Mouse (Mus musculus): ENCODE measurements around the gene Esrrg.

Gene Esrrg

GRCm38 (mm10) chr1:187862339-187862738, 253.7 kb downstream of the Esrrg start:
- in situ Hi-C loops (cut with MboI; ENCODE audit: low pct_unique_long_range_greater_than_20kb in 1 of 2, low sequenced_read_pairs in 2 of 2, unreplicated experiment in 1 of 2): no loop called here

DNA sequence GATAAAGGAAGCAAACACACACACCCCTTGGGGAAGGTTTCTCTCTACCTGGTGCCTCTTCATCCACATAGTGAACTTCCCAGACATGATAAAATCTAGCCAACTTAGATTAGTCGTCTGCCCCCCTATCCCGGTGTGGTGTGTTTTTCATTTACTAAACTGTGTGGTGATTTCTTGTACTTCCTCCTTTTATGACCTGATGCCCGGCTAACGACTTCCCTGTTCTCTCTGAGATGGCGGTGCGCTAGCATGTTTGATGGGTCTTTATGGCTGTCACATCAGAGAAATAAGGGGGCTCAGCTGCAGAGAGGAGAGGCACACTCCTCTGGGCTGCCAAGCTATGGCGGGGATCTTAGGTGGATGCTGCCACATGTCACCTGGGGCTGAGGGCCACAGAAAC, 259.8 kb downstream of the Esrrg start:
- in situ Hi-C loops (cut with MboI; ENCODE audit: low pct_unique_long_range_greater_than_20kb in 1 of 2, low sequenced_read_pairs in 2 of 2, unreplicated experiment in 1 of 2): no loop called here

GRCm38 (mm10) chr1:187872208-187872607, 263.6 kb downstream of the Esrrg start:
- in situ Hi-C loops (cut with MboI; ENCODE audit: low pct_unique_long_range_greater_than_20kb in 1 of 2, low sequenced_read_pairs in 2 of 2, unreplicated experiment in 1 of 2): no loop called here

- in situ Hi-C loops (cut with MboI; ENCODE audit: low pct_unique_long_range_greater_than_20kb in 1 of 2, low sequenced_read_pairs in 2 of 2, unreplicated experiment in 1 of 2): no loop called here
Observed at GRCm38 (mm10) chr1:187872744-187873143, 264.2 kb downstream of the Esrrg start.

- in situ Hi-C loops (cut with MboI; ENCODE audit: low pct_unique_long_range_greater_than_20kb in 1 of 2, low sequenced_read_pairs in 2 of 2, unreplicated experiment in 1 of 2): no loop called here
Observed at GRCm38 (mm10) chr1:187873770-187874169, 265.2 kb downstream of the Esrrg start.

DNA sequence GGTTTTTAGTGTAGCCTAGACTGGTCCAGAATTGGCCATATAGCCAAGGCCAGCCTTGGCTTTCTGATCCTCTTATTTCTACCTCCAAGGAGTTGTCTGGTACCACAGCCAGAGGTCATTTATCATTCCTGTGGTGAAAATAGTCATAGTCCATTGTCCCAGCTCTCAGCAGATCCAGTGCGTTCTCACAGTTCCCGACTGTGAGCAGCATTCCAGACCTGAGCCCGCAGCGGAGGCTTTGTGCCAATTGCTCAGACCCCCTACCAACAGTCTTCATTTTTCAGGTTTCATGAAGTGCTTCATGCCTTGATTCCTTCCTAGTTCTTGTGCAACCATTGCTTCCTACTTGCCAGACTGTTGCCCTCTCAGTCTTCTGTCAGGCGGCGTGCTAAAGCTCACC, 278.7 kb downstream of the Esrrg start:
- in situ Hi-C loops (cut with MboI; ENCODE audit: low pct_unique_long_range_greater_than_20kb in 1 of 2, low sequenced_read_pairs in 2 of 2, unreplicated experiment in 1 of 2): no loop called here

DNA sequence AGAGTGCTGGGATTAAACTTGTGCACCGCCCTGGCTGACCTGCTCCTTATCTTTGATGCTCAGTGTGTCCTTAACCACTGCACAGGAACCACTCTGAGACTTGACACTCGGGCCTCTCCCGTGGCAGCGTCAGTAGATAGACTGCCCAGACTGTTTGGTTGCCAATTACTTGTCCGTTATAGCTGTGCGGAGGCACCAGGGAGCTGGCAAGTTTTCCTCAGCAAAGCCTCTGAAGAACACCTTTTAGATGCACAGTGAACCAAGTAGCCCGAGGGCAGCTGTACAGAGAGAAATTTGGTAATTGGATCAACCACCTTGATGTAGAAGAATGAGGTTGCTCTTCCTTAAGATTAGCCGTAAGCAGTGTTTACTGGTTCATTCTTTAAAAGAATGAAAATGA, 279.6 kb downstream of the Esrrg start:
- in situ Hi-C loops (cut with MboI; ENCODE audit: low pct_unique_long_range_greater_than_20kb in 1 of 2, low sequenced_read_pairs in 2 of 2, unreplicated experiment in 1 of 2): no loop called here

GRCm38 (mm10) chr1:187889096-187889495, 280.5 kb downstream of the Esrrg start:
- in situ Hi-C loops (cut with MboI; ENCODE audit: low pct_unique_long_range_greater_than_20kb in 1 of 2, low sequenced_read_pairs in 2 of 2, unreplicated experiment in 1 of 2): no loop called here

DNA sequence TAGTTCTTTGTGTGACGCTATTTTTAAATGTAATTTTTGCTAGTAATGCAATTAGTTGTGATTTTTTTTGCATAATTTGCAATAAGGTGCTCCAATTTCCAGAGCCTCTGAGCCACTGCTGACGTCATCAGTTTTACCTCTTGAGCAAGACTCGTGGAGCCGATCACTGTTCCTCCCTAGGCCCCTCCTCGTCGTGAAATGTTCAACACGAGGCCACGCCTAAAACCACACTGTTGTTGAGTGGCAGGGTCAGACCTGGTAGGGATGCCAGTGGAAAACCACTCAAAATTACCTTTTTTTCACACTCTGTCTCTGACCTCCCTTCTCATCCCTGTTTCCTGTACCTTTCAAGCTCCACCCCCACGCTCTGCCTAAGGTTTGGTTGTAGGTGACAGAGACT, 282.7 kb downstream of the Esrrg start:
- in situ Hi-C loops (cut with MboI; ENCODE audit: low pct_unique_long_range_greater_than_20kb in 1 of 2, low sequenced_read_pairs in 2 of 2, unreplicated experiment in 1 of 2): no loop called here

- in situ Hi-C loops (cut with MboI; ENCODE audit: low pct_unique_long_range_greater_than_20kb in 1 of 2, low sequenced_read_pairs in 2 of 2, unreplicated experiment in 1 of 2): no loop called here
Observed at GRCm38 (mm10) chr1:187895459-187895858, 286.9 kb downstream of the Esrrg start.

DNA sequence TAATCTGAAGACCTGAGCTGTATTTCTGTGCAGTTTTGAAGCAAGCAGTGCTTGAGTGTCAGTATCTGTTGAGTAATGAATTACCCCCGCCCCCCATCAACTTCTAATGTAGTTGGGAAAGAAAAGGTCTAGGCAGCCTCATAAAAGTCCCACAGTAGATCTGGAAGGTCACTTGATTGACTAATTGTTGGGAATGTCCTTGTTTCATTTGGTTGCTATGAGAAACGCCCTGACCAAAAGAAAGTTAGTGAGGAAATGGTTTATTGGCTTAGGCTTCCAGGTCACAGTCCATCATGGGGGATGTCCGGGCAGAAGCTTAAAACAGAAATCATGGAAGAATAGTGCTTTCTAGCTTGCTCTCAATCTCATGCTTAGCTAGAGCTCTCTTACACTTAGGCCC, 287.7 kb downstream of the Esrrg start:
- in situ Hi-C loops (cut with MboI; ENCODE audit: low pct_unique_long_range_greater_than_20kb in 1 of 2, low sequenced_read_pairs in 2 of 2, unreplicated experiment in 1 of 2): no loop called here

GRCm38 (mm10) chr1:187896910-187897309, 288.3 kb downstream of the Esrrg start:
- in situ Hi-C loops (cut with MboI; ENCODE audit: low pct_unique_long_range_greater_than_20kb in 1 of 2, low sequenced_read_pairs in 2 of 2, unreplicated experiment in 1 of 2): no loop called here

GRCm38 (mm10) chr1:187899541-187899940, 290.9 kb downstream of the Esrrg start:
- in situ Hi-C loops (cut with MboI; ENCODE audit: low pct_unique_long_range_greater_than_20kb in 1 of 2, low sequenced_read_pairs in 2 of 2, unreplicated experiment in 1 of 2): no loop called here

DNA sequence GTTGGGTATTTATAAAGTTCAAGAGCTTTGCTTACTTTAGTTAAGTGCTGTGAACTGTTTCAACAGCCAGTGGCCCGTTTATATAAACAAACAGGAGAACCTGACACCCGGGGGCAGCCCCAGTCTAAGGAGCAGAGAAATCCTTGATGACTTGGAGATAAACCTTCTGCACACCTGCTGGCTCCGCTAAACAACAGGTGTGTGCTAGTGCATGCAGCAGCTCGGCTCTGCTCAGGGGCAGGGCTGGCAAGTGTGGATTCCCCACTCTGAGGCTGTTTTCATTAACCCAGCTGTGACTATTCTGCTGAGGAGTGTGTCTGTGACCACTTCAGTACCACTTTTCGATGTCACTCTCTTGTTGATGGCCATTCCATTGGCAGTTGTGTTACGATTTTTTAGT, 292.2 kb downstream of the Esrrg start:
- in situ Hi-C loops (cut with MboI; ENCODE audit: low pct_unique_long_range_greater_than_20kb in 1 of 2, low sequenced_read_pairs in 2 of 2, unreplicated experiment in 1 of 2): no loop called here

GRCm38 (mm10) chr1:187902176-187902575, 293.6 kb downstream of the Esrrg start:
- in situ Hi-C loops (cut with MboI; ENCODE audit: low pct_unique_long_range_greater_than_20kb in 1 of 2, low sequenced_read_pairs in 2 of 2, unreplicated experiment in 1 of 2): no loop called here

DNA sequence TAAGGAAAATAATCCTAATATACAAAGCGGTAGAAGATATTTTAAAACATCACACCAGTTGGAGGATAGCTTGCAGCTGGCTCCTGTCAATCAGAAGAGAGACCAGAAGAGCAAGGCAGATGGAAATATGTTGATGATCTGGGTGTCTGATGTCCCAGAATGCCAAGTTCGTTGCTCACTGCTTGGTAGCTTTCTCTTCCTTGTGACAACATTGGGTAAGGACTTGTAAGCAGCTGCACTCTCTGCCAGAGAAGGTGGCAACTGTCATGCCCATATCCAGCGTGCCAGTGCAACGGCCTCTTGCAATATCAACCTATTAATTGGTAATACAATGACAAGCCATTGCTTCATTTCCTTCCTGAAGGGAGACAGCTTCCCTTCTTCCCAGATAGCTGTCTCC, 296.1 kb downstream of the Esrrg start:
- in situ Hi-C loops (cut with MboI; ENCODE audit: low pct_unique_long_range_greater_than_20kb in 1 of 2, low sequenced_read_pairs in 2 of 2, unreplicated experiment in 1 of 2): no loop called here

DNA sequence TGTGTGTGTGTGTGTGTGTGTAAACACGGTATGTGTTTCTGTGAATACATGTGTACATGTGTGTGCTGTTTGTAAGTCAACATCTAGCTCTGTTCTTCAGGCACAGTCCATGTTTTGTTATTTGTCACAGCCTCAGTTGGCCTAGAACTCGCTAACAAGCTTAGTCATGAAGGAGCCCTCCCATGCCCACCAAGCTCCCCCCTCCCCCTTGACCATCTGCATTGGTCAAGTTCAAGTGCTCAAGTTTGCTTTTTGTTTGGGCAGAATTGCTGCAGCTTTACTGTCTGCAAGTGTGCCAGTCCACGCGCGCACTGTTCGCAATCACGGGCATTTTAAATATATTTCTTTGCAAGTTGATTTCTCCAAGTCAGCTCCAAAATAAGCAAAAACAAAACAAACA, 298.8 kb downstream of the Esrrg start:
- in situ Hi-C loops (cut with MboI; ENCODE audit: low pct_unique_long_range_greater_than_20kb in 1 of 2, low sequenced_read_pairs in 2 of 2, unreplicated experiment in 1 of 2): no loop called here

- in situ Hi-C loops (cut with MboI; ENCODE audit: low pct_unique_long_range_greater_than_20kb in 1 of 2, low sequenced_read_pairs in 2 of 2, unreplicated experiment in 1 of 2): no loop called here
Observed at GRCm38 (mm10) chr1:187907871-187908270, 299.3 kb downstream of the Esrrg start.

DNA sequence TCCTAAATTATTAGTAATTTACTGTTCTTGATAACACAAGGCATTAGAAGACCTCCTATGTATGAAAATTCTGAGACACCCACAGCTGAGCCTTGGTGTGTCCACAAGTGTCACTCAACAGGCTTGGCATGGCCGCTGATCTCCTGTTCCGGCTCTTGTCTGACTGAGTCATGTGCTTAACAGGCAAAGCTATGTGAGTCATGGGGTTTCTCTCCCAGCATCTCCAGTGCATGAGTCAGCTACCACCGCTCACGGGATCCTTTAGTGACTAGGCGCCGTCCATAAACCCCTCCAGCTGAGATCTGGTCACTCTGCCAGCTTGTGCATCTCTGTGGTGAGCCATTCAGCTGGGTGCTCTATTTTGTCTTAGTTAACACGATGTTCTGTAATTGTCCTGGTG, 302.1 kb downstream of the Esrrg start:
- in situ Hi-C loops (cut with MboI; ENCODE audit: low pct_unique_long_range_greater_than_20kb in 1 of 2, low sequenced_read_pairs in 2 of 2, unreplicated experiment in 1 of 2): no loop called here

DNA sequence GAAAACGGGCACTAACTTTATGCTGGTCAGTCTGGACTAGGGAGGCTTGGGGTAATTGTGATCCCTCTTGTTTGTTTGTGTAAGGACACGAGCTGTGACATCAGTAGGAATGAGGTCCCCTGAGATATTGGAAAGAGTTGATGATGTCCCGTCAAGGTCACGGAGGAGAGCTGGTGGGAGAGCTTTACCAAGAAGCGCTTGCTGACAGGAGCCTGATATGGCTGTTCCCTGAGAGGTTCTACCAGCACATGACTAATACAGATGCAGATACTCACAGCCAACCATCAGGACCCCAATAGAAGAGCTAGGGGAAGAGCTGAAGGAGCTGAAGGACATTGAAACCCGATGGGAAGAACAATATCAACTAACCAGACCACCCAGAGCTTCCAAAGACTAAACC, 302.6 kb downstream of the Esrrg start:
- in situ Hi-C loops (cut with MboI; ENCODE audit: low pct_unique_long_range_greater_than_20kb in 1 of 2, low sequenced_read_pairs in 2 of 2, unreplicated experiment in 1 of 2): no loop called here

DNA sequence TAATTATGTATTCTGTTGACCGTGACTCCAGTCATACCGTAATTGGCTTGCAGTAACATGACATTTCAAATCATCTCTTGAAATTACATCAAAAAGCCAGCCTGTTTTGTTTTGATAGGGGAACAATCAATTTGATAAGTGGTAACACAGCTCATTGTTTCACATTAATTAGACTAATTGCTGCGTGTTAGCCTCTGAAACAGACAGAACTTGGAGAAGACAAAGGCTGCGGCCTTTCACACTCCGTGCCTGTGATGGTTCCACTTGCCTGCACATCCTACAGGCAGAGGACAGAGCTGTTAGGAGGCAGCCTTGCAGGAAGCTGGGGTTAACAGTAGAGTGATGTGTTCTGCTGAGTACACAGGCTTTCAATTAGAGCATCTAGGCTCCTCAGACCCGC, 309.7 kb downstream of the Esrrg start:
- in situ Hi-C loops (cut with MboI; ENCODE audit: low pct_unique_long_range_greater_than_20kb in 1 of 2, low sequenced_read_pairs in 2 of 2, unreplicated experiment in 1 of 2): no loop called here

Data from mouse embryonic stem cell (cell line).